Mouse (Mus musculus) layer of hippocampus, adult 8-10 months (tissue): ENCODE results near the gene Rhobtb3. TPM values are rescaled to one million over a fixed set of nuclear protein-coding genes. Genes with fewer than 3 reads are reported as not detected.
"Not testable (repeated sequence)": the region's sequence is repeated elsewhere in the genome, so short reads cannot be mapped to it uniquely, and the experiment has no call there.

Experiments
- DNase-seq, 2 experiments: peaks; one replicate each; pipeline ENCODE4 v3.0.0; 2022; ENCODE audit warnings: low spot score in 2 of 2
- total RNA-seq, 4 experiments: library from RNA; stranded (reverse); gene quantifications; 2 replicates each; pipeline ENCODE4 v1.2.4; 2022

Rhobtb3 gene
- total RNA-seq, 4 experiments from 2014 or later: 16.1 to 18.6 (median 17.1) TPM

GRCm38 (mm10) chr13:75929071-75929470 is 14.7 kb downstream of the Rhobtb3 start:
- DNase-seq: not testable (repeated sequence)

GRCm38 (mm10) chr13:75927951-75928350 is 15.8 kb downstream of the Rhobtb3 start:
- no peak for DNase-seq

- DNase-seq: no peak
Observed at GRCm38 (mm10) chr13:75914151-75914550, 29.6 kb downstream of the Rhobtb3 start.

- DNase-seq: no peak
Observed at GRCm38 (mm10) chr13:75908187-75908586, 35.5 kb downstream of the Rhobtb3 start.

- DNase-seq: no peak
Observed at GRCm38 (mm10) chr13:75907133-75907532, 36.6 kb downstream of the Rhobtb3 start.

GRCm38 (mm10) chr13:75904660-75905059 is 39.1 kb downstream of the Rhobtb3 start:
- DNase-seq: no peak

- DNase-seq: not testable (repeated sequence)
Observed at GRCm38 (mm10) chr13:75900928-75901327, 42.8 kb downstream of the Rhobtb3 start.

GRCm38 (mm10) chr13:75892876-75893275 is 50.8 kb downstream of the Rhobtb3 start:
- DNase-seq: no peak

GRCm38 (mm10) chr13:75892291-75892690 is 51.4 kb downstream of the Rhobtb3 start:
- no peak for DNase-seq

GRCm38 (mm10) chr13:75891868-75892267 is 51.9 kb downstream of the Rhobtb3 start:
- DNase-seq: no peak

- no peak for DNase-seq
Observed at GRCm38 (mm10) chr13:75883792-75884191, 59.9 kb downstream of the Rhobtb3 start.

- DNase-seq: peak; percentile 35 to 51
Observed at GRCm38 (mm10) chr13:75880501-75880900, 63.2 kb downstream of the Rhobtb3 start.

GRCm38 (mm10) chr13:75879756-75880155 is 64.0 kb downstream of the Rhobtb3 start:
- no peak for DNase-seq

- DNase-seq: peak; percentile 34 to 37
Observed at GRCm38 (mm10) chr13:75877907-75878306, 65.8 kb downstream of the Rhobtb3 start.

GRCm38 (mm10) chr13:75876592-75876991 is 67.1 kb downstream of the Rhobtb3 start:
- DNase-seq: no peak

- not testable (repeated sequence) for DNase-seq
Observed at GRCm38 (mm10) chr13:75876188-75876587, 67.5 kb downstream of the Rhobtb3 start.

GRCm38 (mm10) chr13:75874608-75875376 is 68.9 kb downstream of the Rhobtb3 start:
- DNase-seq: no peak

- no peak for DNase-seq
Observed at GRCm38 (mm10) chr13:75867876-75868275, 75.8 kb downstream of the Rhobtb3 start.

- no peak for DNase-seq
Observed at GRCm38 (mm10) chr13:75865486-75866184, 78.1 kb downstream of the Rhobtb3 start.

GRCm38 (mm10) chr13:75859264-75859844 is 84.4 kb downstream of the Rhobtb3 start:
- DNase-seq: no peak

GRCm38 (mm10) chr13:75853118-75853517 is 90.6 kb downstream of the Rhobtb3 start:
- no peak for DNase-seq

GRCm38 (mm10) chr13:75852027-75852426 is 91.7 kb downstream of the Rhobtb3 start:
- no peak for DNase-seq
